ENCODE assay signal across 9 mouse cellular contexts in genomic region chr11:16260764-16261578, GRCm38 (mm10). TPM values are rescaled to one million over a fixed set of nuclear protein-coding genes. Genes with fewer than 3 reads are reported as not detected.
DNase-seq lines count a peak whose midpoint lies in the region; ATAC-seq and TF ChIP-seq lines count a peak whose summit lies in the region.
"Had no signal": no experiment of that assay in that cellular context is flagged by ENCODE, and none has a peak within 500 bp of the region (broad histone marks: within the 10 kb centered on the region; RNA-seq: fewer than 3 reads in every experiment).

No protein-coding gene starts in this region.

- peak; percentile 16 for DNase-seq in thymus, postnatal 25 days
- DNase-seq in thymus, adult 18-20 months = no peak
- peak; percentile 80 for DNase-seq in kidney, postnatal 0 days (ENCODE audit: low spot score)
- DNase-seq in liver = peak; percentile 38
- peak; percentile 76 for DNase-seq in neural tube, embryonic 10.5 days (ENCODE audit: extremely low spot score, low spot score)
- peak; percentile 22 for DNase-seq in testis, postnatal 14 days (ENCODE audit: low spot score)

- peak overlapping the region; percentile 65 for H3K9ac ChIP-seq in embryonic facial prominence, embryonic 13.5 days
- H3K9ac ChIP-seq in heart, embryonic 13.5 days = peak overlapping the region; percentile 76
- no peak overlapping the region for H3K9ac ChIP-seq in kidney, postnatal 0 days (ENCODE audit: low read depth, low read length)

- no peak for ATAC-seq in embryonic facial prominence, embryonic 13.5 days (ENCODE audit: insufficient number of reproducible peaks, insufficient read depth, low FRiP score, low TSS enrichment, low read depth)
- ATAC-seq in heart, embryonic 13.5 days (ENCODE audit: extremely low read depth, insufficient number of reproducible peaks, low FRiP score, low TSS enrichment) = no peak
- peak; percentile 76 for ATAC-seq in kidney, postnatal 0 days (replicated peaks; ENCODE audit: low FRiP score, low read depth)

- no peaks in the 10 kb centered on the region for H3K9me3 ChIP-seq in embryonic facial prominence, embryonic 13.5 days
- no peaks in the 10 kb centered on the region for H3K9me3 ChIP-seq in heart, embryonic 13.5 days
- H3K9me3 ChIP-seq in kidney, postnatal 0 days (replicated peaks; ENCODE audit: low read length) = no peaks in the 10 kb centered on the region
- H3K9me3 ChIP-seq: G1E had no signal

- H3K27ac ChIP-seq in embryonic facial prominence, embryonic 13.5 days = no peak overlapping the region
- H3K27ac ChIP-seq in heart, embryonic 13.5 days (replicated peaks) = no peak overlapping the region
- no peak overlapping the region for H3K27ac ChIP-seq in kidney, postnatal 0 days

- peak overlapping the region; percentile 77 for H3K4me2 ChIP-seq in embryonic facial prominence, embryonic 13.5 days
- H3K4me2 ChIP-seq in heart, embryonic 13.5 days = peak overlapping the region; percentile 81
- H3K4me2 ChIP-seq in kidney, postnatal 0 days (ENCODE audit: low read length) = peak overlapping the region; percentile 61

- peaks cover 43% of the 10 kb centered on the region for H3K27me3 ChIP-seq in embryonic facial prominence, embryonic 13.5 days
- H3K27me3 ChIP-seq in heart, embryonic 13.5 days (replicated peaks) = peaks cover 44% of the 10 kb centered on the region
- peaks cover 25% of the 10 kb centered on the region for H3K27me3 ChIP-seq in kidney, postnatal 0 days (ENCODE audit: insufficient read depth, low read length)

- H3K4me3 ChIP-seq in embryonic facial prominence, embryonic 13.5 days = peak overlapping the region; percentile 44
- peak overlapping the region; percentile 53 for H3K4me3 ChIP-seq in heart, embryonic 13.5 days
- H3K4me3 ChIP-seq in kidney, postnatal 0 days (replicated peaks; ENCODE audit: low read depth, low read length) = peak overlapping the region; percentile 35

- no peaks in the 10 kb centered on the region for H3K36me3 ChIP-seq in embryonic facial prominence, embryonic 13.5 days
- no peaks in the 10 kb centered on the region for H3K36me3 ChIP-seq in heart, embryonic 13.5 days
- H3K36me3 ChIP-seq in kidney, postnatal 0 days (ENCODE audit: insufficient read depth, low read length) = no peaks in the 10 kb centered on the region
- H3K36me3 ChIP-seq: G1E had no signal

- peak; percentile 70 for TF ChIP-seq CTCF in kidney, postnatal 0 days (IDR thresholded peaks at IDR 0.05; ENCODE audit: low read depth)

- under 1% methylated on average over 40 of the region's 40 CpGs for WGBS in embryonic facial prominence, embryonic 13.5 days
- under 1% methylated on average over 40 of the region's 40 CpGs for WGBS in heart, embryonic 13.5 days
- under 1% methylated on average over 40 of the region's 40 CpGs for WGBS in kidney, postnatal 0 days

- peaks cover 12% of the 10 kb centered on the region; the same call in 1 of the 2 replicates for H3K4me1 ChIP-seq in embryonic facial prominence, embryonic 13.5 days
- H3K4me1 ChIP-seq in heart, embryonic 13.5 days = peaks cover 19% of the 10 kb centered on the region
- no peaks in the 10 kb centered on the region for H3K4me1 ChIP-seq in kidney, postnatal 0 days (replicated peaks; ENCODE audit: insufficient read depth, low read length)

RNA-seq across cellular contexts. Expression of gene Vstm2a, which starts 3.4 kb away (rescaled TPM):
- 5.5 and 8.5 TPM in 2 replicates for polyA plus RNA-seq in embryonic facial prominence, embryonic 13.5 days (2015; fragmentation: Nextera tagmentation; extraction: Ambion mirVana)
- polyA plus RNA-seq in heart, embryonic 13.5 days (2015; fragmentation: Nextera tagmentation; extraction: Ambion mirVana) = 0.09 and 0.25 TPM in 2 replicates
- 1.5 and 2.0 TPM in 2 replicates for polyA plus RNA-seq in kidney, postnatal 0 days (2015; fragmentation: Nextera tagmentation; extraction: Ambion mirVana)
- polyA plus RNA-seq: G1E had no signal

Comparison
In these comparisons a context has a peak if more than half of its experiments do, and no peak if none do; other contexts are left out.
1. DNase-seq: peak in thymus, postnatal 25 days (single experiment), kidney, postnatal 0 days (single experiment), liver (single experiment), neural tube, embryonic 10.5 days (single experiment) and testis, postnatal 14 days (single experiment); none in thymus, adult 18-20 months (0 of 2).
2. Peak in every context shown above with its lines, with median percentiles within 50 percentile points of each other: H3K4me2 ChIP-seq and H3K4me3 ChIP-seq.